Mouse (Mus musculus) midbrain, embryonic 14.5 days (tissue): ENCODE measurements around the gene Smpdl3b. TPM values are rescaled to one million over a fixed set of nuclear protein-coding genes. Genes with fewer than 3 reads are reported as not detected.
"Not testable (repeated sequence)": the region's sequence is repeated elsewhere in the genome, so short reads cannot be mapped to it uniquely, and the experiment has no call there.

Source experiments
- ATAC-seq: fragments of 200-750 bp; cut with Nextera tagmentation; 2 replicates; pipeline ENCODE4 v1.8.0; 2017; ENCODE audit warnings: moderate number of reproducible peaks, moderate library complexity; ENCODE audit not compliant: low FRiP score, low TSS enrichment
- DNase-seq: peaks from one replicate; pipeline ENCODE4 v3.0.0-alpha.2; 2015
- H3K27ac ChIP-seq: fragments of 300-500 bp; sonication (generic); replicated peaks from 2 replicates; pipeline ENCODE4 v1.5.1; 2014; ENCODE audit warnings: mild to moderate bottlenecking, low read depth, low read length, moderate library complexity
- H3K27me3 ChIP-seq: fragments of 300-500 bp; sonication (generic); 2 replicates; pipeline ENCODE4 v1.6.1; 2014; ENCODE audit warnings: low read length, control low read depth, mixed read lengths; ENCODE audit not compliant: control insufficient read depth, insufficient read depth
- H3K36me3 ChIP-seq: fragments of 300-500 bp; sonication (generic); 2 replicates; pipeline ENCODE4 v1.6.1; 2014; ENCODE audit warnings: low read length, control low read depth; ENCODE audit not compliant: control insufficient read depth, insufficient read depth
- H3K4me1 ChIP-seq: fragments of 300-500 bp; sonication (generic); 2 replicates; pipeline ENCODE4 v1.6.1; 2014; ENCODE audit warnings: mild to moderate bottlenecking, antibody characterized with exemption, low read length, control low read depth; ENCODE audit not compliant: control insufficient read depth, insufficient read depth
- H3K4me2 ChIP-seq: fragments of 300-500 bp; sonication (generic); 2 replicates; pipeline ENCODE4 v1.6.1; 2014; ENCODE audit warnings: mild to moderate bottlenecking, low read length, moderate library complexity
- H3K4me3 ChIP-seq: fragments of 300-500 bp; sonication (generic); replicated peaks from 2 replicates; pipeline ENCODE4 v1.5.1; 2014; ENCODE audit warnings: low read depth, low read length
- H3K9ac ChIP-seq: fragments of 300-500 bp; sonication (generic); replicated peaks from 2 replicates; pipeline ENCODE4 v1.6.1; 2014; ENCODE audit warnings: mild to moderate bottlenecking, low read length, moderate library complexity
- H3K9me3 ChIP-seq: fragments of 300-500 bp; sonication (generic); 2 replicates; pipeline ENCODE4 v1.6.1; 2016; ENCODE audit warnings: low read length, control low read depth, mixed read lengths; ENCODE audit not compliant: control insufficient read depth
- whole genome bisulfite sequencing: fragments of 180-500 bp; shearing (Covaris S2); extraction: QIAGEN DNeasy Blood & Tissue Kit; methylation state at CpG from one replicate; pipeline ENCODE4 v1.1.7; 2014; 5-methylcytosine and 5-hydroxymethylcytosine counted together
- polyA plus RNA-seq: library from polyadenylated mRNA; unstranded; fragments of >200 nt; fragmentation: Nextera tagmentation; extraction: Ambion mirVana; gene quantifications from 2 replicates; pipeline ENCODE4 v1.2.1, GENCODE M21; 2014

The Smpdl3b gene
- polyA plus RNA-seq, 1 experiment from 2014 or later, result 0.54 TPM

- no peak overlapping the region for H3K4me3 ChIP-seq
- ATAC-seq, result no peak
Measured at GRCm38 (mm10) chr4:132771776-132772175, 14.7 kb upstream of the Smpdl3b start.

GRCm38 (mm10) chr4:132767914-132768876 lies 11.1 kb upstream of the Smpdl3b start, which contains the start of gene Rpa2:
TSS of gene Rpa2 (plus strand) at chr4:132768332.
- under 1% methylated on average over 71 of the region's 71 CpGs for WGBS
- DNase-seq (peak; percentile 99), ATAC-seq (peak; percentile 95)
- Histone ChIP-seq H3K4me1 (peaks cover 6% of the 10 kb centered on the region; the same call in 1 of the 2 replicates), H3K27me3 (no peaks in the 10 kb centered on the region), H3K27ac (no peak within 1 kb of the TSS; the same call in 1 of the 2 replicates), H3K4me3 (peak within 1 kb of the TSS; percentile 71), H3K9me3 (no peaks in the 10 kb centered on the region), H3K4me2 (peak within 1 kb of the TSS; percentile 89), H3K9ac (peak within 1 kb of the TSS; percentile 52), H3K36me3 (peaks cover 20% of the 10 kb centered on the region; the same call in 1 of the 2 replicates)

More at GRCm38 (mm10) chr4:132771776-132772175, 14.7 kb upstream of the Smpdl3b start:
- Histone ChIP-seq H3K4me1 (peaks cover 6% of the 10 kb centered on the region; the same call in 1 of the 2 replicates), H3K9ac (no peak overlapping the region), H3K9me3 (no peaks in the 10 kb centered on the region), H3K27me3 (no peaks in the 10 kb centered on the region), H3K36me3 (peaks cover 52% of the 10 kb centered on the region), H3K4me2 (no peak overlapping the region), H3K27ac (no peak overlapping the region)
- 95% methylated on average over 9 of the region's 9 CpGs for WGBS
- DNase-seq, result no peak

GRCm38 (mm10) chr4:132763125-132763524 lies 6.1 kb upstream of the Smpdl3b start:
- not testable (repeated sequence) for H3K36me3 ChIP-seq, H3K27ac ChIP-seq, DNase-seq, H3K9me3 ChIP-seq, ATAC-seq, H3K4me1 ChIP-seq, H3K4me3 ChIP-seq, H3K9ac ChIP-seq, H3K4me2 ChIP-seq, H3K27me3 ChIP-seq
- 91% methylated on average over 3 of the region's 3 CpGs for WGBS

GRCm38 (mm10) chr4:132762602-132763001 lies 5.5 kb upstream of the Smpdl3b start:
- no peak for ATAC-seq
- no peaks in the 10 kb centered on the region for H3K9me3 ChIP-seq
- no peak for DNase-seq
- no peaks in the 10 kb centered on the region for H3K36me3 ChIP-seq
- H3K4me1 ChIP-seq, result no peaks in the 10 kb centered on the region
- H3K9ac ChIP-seq, result no peak overlapping the region
- peaks cover under 1% of the 10 kb centered on the region; the same call in 1 of the 2 replicates for H3K27me3 ChIP-seq
- H3K4me2 ChIP-seq, result no peak overlapping the region
- no peak overlapping the region for H3K27ac ChIP-seq
- WGBS, result 81% methylated on average over 6 of the region's 6 CpGs
- H3K4me3 ChIP-seq, result no peak overlapping the region

- no peaks in the 10 kb centered on the region for H3K36me3 ChIP-seq
- 76% methylated on average over 3 of the region's 3 CpGs for WGBS
- H3K27me3 ChIP-seq, result peaks cover 9% of the 10 kb centered on the region; the same call in 1 of the 2 replicates
- H3K9ac ChIP-seq, result no peak overlapping the region
- no peak overlapping the region for H3K4me2 ChIP-seq
- no peak overlapping the region for H3K27ac ChIP-seq
- no peak for DNase-seq
- no peaks in the 10 kb centered on the region for H3K9me3 ChIP-seq
- 0 out of 2 replicates have a peak, but pooled peaks cover 8% of the 10 kb centered on the region for H3K4me1 ChIP-seq
- ATAC-seq, result no peak
- no peak overlapping the region for H3K4me3 ChIP-seq
Measured at GRCm38 (mm10) chr4:132760296-132760695, 3.2 kb upstream of the Smpdl3b start.

GRCm38 (mm10) chr4:132757633-132758351 lies 740 bp upstream of the Smpdl3b start:
- ATAC-seq (no peak), DNase-seq (no peak)
- no peak overlapping the region for H3K27ac ChIP-seq
- H3K36me3 ChIP-seq, result no peaks in the 10 kb centered on the region
- 87% methylated on average over 7 of the region's 7 CpGs for WGBS
- no peak overlapping the region for H3K4me2 ChIP-seq
- H3K9me3 ChIP-seq, result no peaks in the 10 kb centered on the region
- H3K4me3 ChIP-seq, result no peak overlapping the region
- H3K4me1 ChIP-seq, result 0 out of 2 replicates have a peak, but pooled peaks cover 8% of the 10 kb centered on the region
- peaks cover 9% of the 10 kb centered on the region; the same call in 1 of the 2 replicates for H3K27me3 ChIP-seq
- no peak overlapping the region for H3K9ac ChIP-seq

GRCm38 (mm10) chr4:132752992-132753391 lies 4.1 kb downstream of the Smpdl3b start:
- WGBS, result 75% methylated on average over 6 of the region's 6 CpGs
- Histone ChIP-seq H3K36me3 (no peaks in the 10 kb centered on the region), H3K4me3 (no peak overlapping the region), H3K9me3 (no peaks in the 10 kb centered on the region), H3K27ac (no peak overlapping the region), H3K9ac (no peak overlapping the region), H3K27me3 (peaks cover 9% of the 10 kb centered on the region; the same call in 1 of the 2 replicates), H3K4me1 (0 out of 2 replicates have a peak, but pooled peaks cover 8% of the 10 kb centered on the region), H3K4me2 (no peak overlapping the region)
- DNase-seq (no peak), ATAC-seq (no peak)

GRCm38 (mm10) chr4:132749258-132749982 lies 7.6 kb downstream of the Smpdl3b start:
- ATAC-seq (no peak), DNase-seq (no peak)
- Histone ChIP-seq H3K27ac (no peak overlapping the region), H3K9me3 (no peaks in the 10 kb centered on the region), H3K4me2 (no peak overlapping the region), H3K9ac (no peak overlapping the region), H3K27me3 (no peaks in the 10 kb centered on the region), H3K4me3 (no peak overlapping the region), H3K4me1 (peaks cover 7% of the 10 kb centered on the region; the same call in 1 of the 2 replicates), H3K36me3 (no peaks in the 10 kb centered on the region)
- WGBS, result 81% methylated on average over 6 of the region's 6 CpGs
